Mouse (Mus musculus): ENCODE measurements at regions not wholly inside any gene's neighbourhood (a gene's known extent, or its start where the extent isn't known, plus 50 kb on each side); places are given as distances from the start of the nearest gene placed in this dataset.

GRCm38 (mm10) chr15:86645244-86645643, 431.0 kb downstream of the Tbc1d22a start:
- no peaks in the 10 kb centered on the region for H3K36me3 ChIP-seq
- no peak overlapping the region for H3K4me3 ChIP-seq
- no peaks in the 10 kb centered on the region for H3K4me1 ChIP-seq
- no peak overlapping the region for H3K4me2 ChIP-seq
- H3K27me3 ChIP-seq (replicated peaks), result no peaks in the 10 kb centered on the region
- WGBS (ENCODE audit: insufficient replicate concordance), result 69% methylated on average over 9 of the region's 9 CpGs
- no peak for ATAC-seq
- no peaks in the 10 kb centered on the region for H3K9me3 ChIP-seq (replicated peaks)
- no peak overlapping the region for H3K9ac ChIP-seq
- H3K27ac ChIP-seq, result no peak overlapping the region

DNA sequence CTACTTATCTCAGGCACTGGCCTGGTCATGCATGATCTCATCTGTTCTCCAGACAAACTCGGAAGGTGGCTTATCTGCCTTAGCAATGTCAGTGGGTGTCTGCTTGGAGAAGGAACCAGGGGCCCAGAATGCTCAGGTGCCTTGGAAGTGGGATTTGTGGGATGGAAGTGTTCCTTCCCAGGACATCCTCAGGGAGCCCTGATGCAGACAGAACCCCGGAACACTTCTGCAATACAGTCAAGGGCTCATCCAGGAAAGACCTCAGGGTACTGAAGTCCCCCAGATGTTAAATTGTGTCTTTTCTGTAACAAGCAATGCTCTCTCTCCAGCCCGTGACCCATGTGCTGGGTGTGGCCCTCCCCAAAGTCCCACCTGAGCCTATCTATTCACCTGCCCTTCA, 433.9 kb downstream of the Tbc1d22a start:
- Histone ChIP-seq H3K36me3 (no peaks in the 10 kb centered on the region), H3K4me3 (no peak overlapping the region), H3K27me3 (replicated peaks) (no peaks in the 10 kb centered on the region), H3K27ac (no peak overlapping the region), H3K4me1 (no peaks in the 10 kb centered on the region), H3K9me3 (replicated peaks) (no peaks in the 10 kb centered on the region), H3K9ac (no peak overlapping the region), H3K4me2 (no peak overlapping the region)
- WGBS (ENCODE audit: insufficient replicate concordance), result 54% methylated on average over 3 of the region's 3 CpGs
- no peak for ATAC-seq

DNA sequence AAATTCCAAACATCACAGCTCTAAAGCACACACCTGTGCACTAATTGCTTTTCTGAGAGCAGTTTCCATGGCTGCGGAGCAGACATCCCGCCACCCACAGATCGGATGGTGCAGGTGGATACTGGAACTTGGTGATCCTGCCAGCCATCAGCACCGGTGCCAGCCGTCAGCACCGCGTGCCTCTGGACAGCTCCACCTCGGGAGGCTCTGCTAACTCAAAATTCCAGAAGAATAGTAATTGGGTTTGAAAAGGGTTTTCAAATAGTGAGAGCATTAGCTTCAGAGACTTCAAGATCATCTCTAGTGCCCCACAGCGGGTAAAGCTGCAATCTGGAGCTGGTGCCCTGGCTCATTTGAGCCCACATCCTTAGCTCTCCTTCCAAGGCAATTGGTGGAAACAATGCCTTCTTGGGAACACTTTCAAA, 458.8 kb downstream of the Tbc1d22a start:
- no peaks in the 10 kb centered on the region for H3K27me3 ChIP-seq (replicated peaks)
- no peak overlapping the region for H3K4me2 ChIP-seq
- H3K36me3 ChIP-seq, result no peaks in the 10 kb centered on the region
- no peak for ATAC-seq
- no peaks in the 10 kb centered on the region for H3K9me3 ChIP-seq (replicated peaks)
- WGBS (ENCODE audit: insufficient replicate concordance), result 29% methylated on average over 9 of the region's 9 CpGs
- no peak overlapping the region for H3K9ac ChIP-seq
- H3K27ac ChIP-seq, result no peak overlapping the region
- no peak overlapping the region for H3K4me3 ChIP-seq
- no peaks in the 10 kb centered on the region for H3K4me1 ChIP-seq

GRCm38 (mm10) chr15:86677016-86677415, 462.8 kb downstream of the Tbc1d22a start:
- H3K27me3 ChIP-seq (replicated peaks), result no peaks in the 10 kb centered on the region
- WGBS (ENCODE audit: insufficient replicate concordance), result 72% methylated on average over 7 of the region's 7 CpGs
- H3K4me1 ChIP-seq, result no peaks in the 10 kb centered on the region
- H3K9ac ChIP-seq, result no peak overlapping the region
- no peak for ATAC-seq
- H3K4me2 ChIP-seq, result no peak overlapping the region
- no peak overlapping the region for H3K27ac ChIP-seq
- H3K36me3 ChIP-seq, result no peaks in the 10 kb centered on the region
- no peak overlapping the region for H3K4me3 ChIP-seq
- H3K9me3 ChIP-seq (replicated peaks), result no peaks in the 10 kb centered on the region

GRCm38 (mm10) chr15:86683081-86683480, 468.8 kb downstream of the Tbc1d22a start:
- WGBS (ENCODE audit: insufficient replicate concordance), result 85% methylated on average over 12 of the region's 12 CpGs
- no peak overlapping the region for H3K4me2 ChIP-seq
- H3K27ac ChIP-seq, result no peak overlapping the region
- H3K4me3 ChIP-seq, result no peak overlapping the region
- H3K9me3 ChIP-seq (replicated peaks), result no peaks in the 10 kb centered on the region
- no peaks in the 10 kb centered on the region for H3K4me1 ChIP-seq
- H3K36me3 ChIP-seq, result no peaks in the 10 kb centered on the region
- no peak overlapping the region for H3K9ac ChIP-seq
- ATAC-seq, result no peak
- H3K27me3 ChIP-seq (replicated peaks), result no peaks in the 10 kb centered on the region

GRCm38 (mm10) chr15:86689694-86690093, 475.4 kb downstream of the Tbc1d22a start:
- no peak for ATAC-seq
- no peaks in the 10 kb centered on the region for H3K36me3 ChIP-seq
- H3K27ac ChIP-seq, result no peak overlapping the region
- H3K9ac ChIP-seq, result no peak overlapping the region
- no peak overlapping the region for H3K4me2 ChIP-seq
- H3K9me3 ChIP-seq (replicated peaks), result no peaks in the 10 kb centered on the region
- no peaks in the 10 kb centered on the region for H3K4me1 ChIP-seq
- no peak overlapping the region for H3K4me3 ChIP-seq
- H3K27me3 ChIP-seq (replicated peaks), result no peaks in the 10 kb centered on the region
- 67% methylated on average over 8 of the region's 8 CpGs for WGBS (ENCODE audit: insufficient replicate concordance)

DNA sequence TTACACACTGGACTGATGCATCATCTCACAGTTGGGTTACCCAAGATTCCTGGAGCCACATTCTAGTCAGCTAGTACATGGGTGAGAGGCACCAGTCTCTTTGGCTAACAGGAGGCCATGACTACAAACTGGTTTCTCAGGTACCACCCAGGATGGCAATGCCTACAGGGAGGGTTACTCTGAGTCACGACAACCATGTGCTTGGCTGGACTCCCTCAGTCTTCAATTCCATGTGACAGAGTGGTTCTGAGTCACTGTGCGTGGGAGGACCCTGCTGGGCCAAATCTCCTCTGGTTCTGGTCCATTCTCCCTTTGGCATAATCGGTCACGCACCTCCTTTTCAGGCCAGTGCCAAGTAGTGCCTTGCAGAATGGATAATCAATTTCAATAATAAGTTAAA, 482.5 kb downstream of the Tbc1d22a start:
- no peaks in the 10 kb centered on the region for H3K27me3 ChIP-seq (replicated peaks)
- H3K36me3 ChIP-seq, result no peaks in the 10 kb centered on the region
- no peaks in the 10 kb centered on the region for H3K4me1 ChIP-seq
- H3K4me3 ChIP-seq, result no peak overlapping the region
- no peak overlapping the region for H3K4me2 ChIP-seq
- H3K9ac ChIP-seq, result no peak overlapping the region
- H3K27ac ChIP-seq, result no peak overlapping the region
- no peak for ATAC-seq
- H3K9me3 ChIP-seq (replicated peaks), result no peaks in the 10 kb centered on the region
- WGBS (ENCODE audit: insufficient replicate concordance), result 71% methylated on average over 4 of the region's 4 CpGs

DNA sequence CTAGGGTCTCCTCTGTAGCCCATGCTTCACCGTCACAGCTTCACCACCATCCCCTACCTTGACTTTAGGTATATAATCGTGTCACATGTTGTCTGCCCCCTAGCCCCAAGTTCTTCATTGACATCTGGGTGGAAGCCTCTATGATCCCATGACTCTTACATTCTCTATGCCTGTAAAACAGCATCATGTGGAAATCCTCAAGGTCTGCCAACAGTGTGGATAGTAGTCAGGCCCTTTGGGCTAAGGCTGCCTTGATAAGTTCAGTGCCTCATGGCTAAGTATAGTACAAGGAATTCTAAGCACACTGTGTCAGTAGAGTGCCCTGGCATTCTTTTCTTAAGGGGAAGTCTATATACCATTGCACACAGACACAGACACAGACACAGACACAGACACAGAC, 496.2 kb downstream of the Tbc1d22a start:
- H3K9ac ChIP-seq, result no peak overlapping the region
- H3K9me3 ChIP-seq (replicated peaks), result peaks cover 10% of the 10 kb centered on the region; the same call in 1 of the 2 replicates
- no peaks in the 10 kb centered on the region for H3K4me1 ChIP-seq
- no peaks in the 10 kb centered on the region for H3K36me3 ChIP-seq
- no peak overlapping the region for H3K4me3 ChIP-seq
- no peak overlapping the region for H3K4me2 ChIP-seq
- WGBS (ENCODE audit: insufficient replicate concordance), result 56% methylated on average over 2 of the region's 2 CpGs
- no peak for ATAC-seq
- H3K27me3 ChIP-seq (replicated peaks), result no peaks in the 10 kb centered on the region
- H3K27ac ChIP-seq, result no peak overlapping the region

- no peak overlapping the region for H3K4me2 ChIP-seq
- H3K4me3 ChIP-seq, result no peak overlapping the region
- WGBS (ENCODE audit: insufficient replicate concordance), result 65% methylated on average over 9 of the region's 9 CpGs
- H3K36me3 ChIP-seq, result no peaks in the 10 kb centered on the region
- no peaks in the 10 kb centered on the region for H3K4me1 ChIP-seq
- H3K27me3 ChIP-seq (replicated peaks), result no peaks in the 10 kb centered on the region
- no peak overlapping the region for H3K27ac ChIP-seq
- ATAC-seq, result no peak
- H3K9me3 ChIP-seq (replicated peaks), result peaks cover 19% of the 10 kb centered on the region; the same call in 1 of the 2 replicates
- H3K9ac ChIP-seq, result no peak overlapping the region
Observed at GRCm38 (mm10) chr15:86718376-86718775, 504.1 kb downstream of the Tbc1d22a start.

- WGBS (ENCODE audit: insufficient replicate concordance), result 75% methylated on average over 12 of the region's 12 CpGs
- H3K9me3 ChIP-seq (replicated peaks), result peaks cover 19% of the 10 kb centered on the region; the same call in 1 of the 2 replicates
- no peak overlapping the region for H3K9ac ChIP-seq
- no peaks in the 10 kb centered on the region for H3K4me1 ChIP-seq
- ATAC-seq, result no peak
- H3K4me3 ChIP-seq, result no peak overlapping the region
- no peak overlapping the region for H3K4me2 ChIP-seq
- no peaks in the 10 kb centered on the region for H3K27me3 ChIP-seq (replicated peaks)
- H3K27ac ChIP-seq, result no peak overlapping the region
- no peaks in the 10 kb centered on the region for H3K36me3 ChIP-seq
Observed at GRCm38 (mm10) chr15:86719088-86719487, 504.8 kb downstream of the Tbc1d22a start.

- H3K4me2 ChIP-seq, result no peak overlapping the region
- ATAC-seq, result no peak
- no peaks in the 10 kb centered on the region for H3K36me3 ChIP-seq
- peaks cover 19% of the 10 kb centered on the region; the same call in 1 of the 2 replicates for H3K9me3 ChIP-seq (replicated peaks)
- no peak overlapping the region for H3K9ac ChIP-seq
- WGBS (ENCODE audit: insufficient replicate concordance), result 57% methylated on average over 5 of the region's 5 CpGs
- H3K27ac ChIP-seq, result no peak overlapping the region
- H3K4me3 ChIP-seq, result no peak overlapping the region
- no peaks in the 10 kb centered on the region for H3K27me3 ChIP-seq (replicated peaks)
- no peaks in the 10 kb centered on the region for H3K4me1 ChIP-seq
Observed at GRCm38 (mm10) chr15:86721131-86721530, 506.9 kb downstream of the Tbc1d22a start.

GRCm38 (mm10) chr15:86737945-86738344, 523.7 kb downstream of the Tbc1d22a start:
- ATAC-seq, result no peak

DNA sequence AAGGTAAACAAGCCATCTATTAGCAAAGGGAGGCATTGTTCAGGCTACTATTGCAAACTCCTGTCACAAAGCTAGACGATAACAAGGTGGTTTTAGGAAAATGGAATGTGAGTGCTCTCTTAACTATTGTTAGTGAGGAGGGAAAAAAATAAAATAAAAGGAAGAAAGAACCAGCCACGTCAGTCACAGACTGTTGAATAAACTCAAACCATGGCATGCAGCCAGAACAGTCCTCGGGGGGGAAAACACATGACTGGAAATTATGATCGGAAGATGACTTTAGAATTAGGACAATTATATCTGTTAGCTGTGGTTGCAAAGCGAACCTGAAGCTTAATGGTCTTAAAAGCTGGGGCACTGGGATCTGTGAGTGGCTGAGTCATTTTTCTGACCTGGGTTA, 524.1 kb downstream of the Tbc1d22a start:
- Histone ChIP-seq H3K27ac (no peak overlapping the region), H3K4me3 (no peak overlapping the region), H3K4me1 (no peaks in the 10 kb centered on the region), H3K27me3 (replicated peaks) (no peaks in the 10 kb centered on the region), H3K9ac (no peak overlapping the region), H3K9me3 (replicated peaks) (no peaks in the 10 kb centered on the region; the same call in 1 of the 2 replicates), H3K36me3 (no peaks in the 10 kb centered on the region), H3K4me2 (no peak overlapping the region)
- no peak for ATAC-seq
- WGBS (ENCODE audit: insufficient replicate concordance), result 60% methylated on average over 5 of the region's 5 CpGs

More at GRCm38 (mm10) chr15:86737945-86738344, 523.7 kb downstream of the Tbc1d22a start:
- H3K9me3 ChIP-seq (replicated peaks), result no peaks in the 10 kb centered on the region; the same call in 1 of the 2 replicates
- H3K4me2 ChIP-seq, result no peak overlapping the region
- H3K4me1 ChIP-seq, result no peaks in the 10 kb centered on the region
- H3K27me3 ChIP-seq (replicated peaks), result no peaks in the 10 kb centered on the region
- no peak overlapping the region for H3K4me3 ChIP-seq
- H3K27ac ChIP-seq, result no peak overlapping the region
- no peak overlapping the region for H3K9ac ChIP-seq
- no peaks in the 10 kb centered on the region for H3K36me3 ChIP-seq
